Mouse (Mus musculus): Measurements from ENCODE around the gene Rxfp1.

GRCm38 (mm10) chr3:79682351-79683132, 55.1 kb downstream of the Rxfp1 start:
- TF ChIP-seq POLR2A (IDR thresholded peaks at IDR 0.05; ENCODE audit: extremely low read depth, insufficient read depth, low read length) (no peak), CTCF (IDR thresholded peaks at IDR 0.05; ENCODE audit: low read depth, low read length) (no peak)
